Mouse (Mus musculus): ENCODE measurements around the gene Prr5l. TPM values are rescaled to one million over a fixed set of nuclear protein-coding genes. Genes with fewer than 3 reads are reported as not detected.

The Prr5l gene
- polyA plus RNA-seq, 1 experiment from 2014 or later: 40.5 TPM

DNA sequence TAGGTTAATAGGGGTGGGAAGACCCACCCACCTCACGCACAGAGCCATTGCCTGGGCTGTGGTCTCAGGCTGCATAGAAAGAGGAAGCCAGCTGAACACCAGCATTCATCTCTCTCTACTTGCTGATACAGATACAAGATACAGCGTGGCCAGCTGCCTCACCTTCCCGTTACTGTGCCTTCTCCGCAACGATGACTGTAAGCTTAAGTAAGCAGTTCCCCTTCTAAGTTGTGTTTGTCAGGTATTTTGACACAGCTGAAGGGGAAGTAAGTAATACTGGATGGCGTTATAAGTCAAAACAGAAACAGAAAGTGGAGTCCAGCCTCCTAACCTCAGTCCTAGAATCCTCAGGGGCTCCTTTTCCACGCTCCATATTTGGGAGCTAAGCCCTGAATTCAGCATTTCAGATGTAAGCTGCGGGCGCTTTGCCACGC is 150.0 kb downstream of the Prr5l start:
- WGBS: 88% methylated on average over 10 of the region's 10 CpGs
- ATAC-seq (ENCODE audit: borderline replicate concordance, extremely low read depth, low FRiP score, low TSS enrichment): no peak
- no peaks in the 10 kb centered on the region for H3K27me3 ChIP-seq
- no peak overlapping the region for H3K27ac ChIP-seq
- no peak overlapping the region for H3K4me2 ChIP-seq
- peaks cover 8% of the 10 kb centered on the region for H3K4me1 ChIP-seq
- no peak overlapping the region for H3K4me3 ChIP-seq
- no peaks in the 10 kb centered on the region for H3K9me3 ChIP-seq
- no peak overlapping the region for H3K9ac ChIP-seq
- peaks cover 45% of the 10 kb centered on the region for H3K36me3 ChIP-seq

DNA sequence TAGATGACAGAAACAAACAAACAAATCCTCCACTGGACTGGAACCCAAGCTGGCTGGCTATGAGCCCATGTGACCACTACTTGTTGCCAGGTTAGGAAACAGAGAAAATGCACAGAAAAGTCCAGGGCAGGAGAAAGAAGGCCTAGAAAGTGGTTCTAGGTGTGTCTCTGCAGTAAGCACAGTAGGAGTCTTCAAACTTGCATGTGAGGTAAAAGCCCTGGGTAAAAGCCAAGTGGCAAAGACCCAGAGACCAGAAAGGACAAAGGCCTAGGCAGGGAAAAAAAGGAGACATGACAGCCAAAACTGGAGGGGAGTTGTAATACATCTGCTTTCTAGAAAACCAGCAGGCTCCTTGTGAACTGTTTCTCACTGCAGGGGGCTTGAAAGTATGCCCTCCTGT is 151.9 kb downstream of the Prr5l start:
- no peak for ATAC-seq (ENCODE audit: borderline replicate concordance, extremely low read depth, low FRiP score, low TSS enrichment)
- H3K9ac ChIP-seq: no peak overlapping the region
- no peak overlapping the region for H3K27ac ChIP-seq
- H3K36me3 ChIP-seq: peaks cover 49% of the 10 kb centered on the region
- H3K4me3 ChIP-seq: no peak overlapping the region
- H3K4me2 ChIP-seq: no peak overlapping the region
- H3K27me3 ChIP-seq: no peaks in the 10 kb centered on the region
- H3K4me1 ChIP-seq: peaks cover 8% of the 10 kb centered on the region
- H3K9me3 ChIP-seq: no peaks in the 10 kb centered on the region

DNA sequence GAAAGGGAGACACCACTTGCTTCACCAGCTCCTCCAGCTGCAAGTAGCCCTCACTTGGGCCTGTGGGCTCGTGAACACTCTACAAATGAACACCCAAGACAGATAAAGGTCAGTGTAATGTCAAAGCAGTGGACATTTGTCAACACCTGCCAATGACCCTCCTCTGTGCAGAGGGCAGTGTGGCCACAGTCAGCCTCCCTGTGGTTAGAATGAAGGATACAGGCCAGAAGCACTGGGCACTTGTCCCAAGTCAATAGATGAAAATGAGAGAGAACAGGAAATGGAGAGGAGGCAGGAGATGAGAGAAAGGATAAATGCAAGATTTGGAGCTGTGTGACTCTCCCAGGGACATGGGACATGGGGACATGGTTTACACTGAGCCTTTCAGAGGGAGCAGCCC is 153.4 kb downstream of the Prr5l start:
- Histone ChIP-seq H3K4me3 (no peak overlapping the region), H3K36me3 (peaks cover 47% of the 10 kb centered on the region), H3K9me3 (no peaks in the 10 kb centered on the region), H3K4me2 (no peak overlapping the region), H3K27me3 (no peaks in the 10 kb centered on the region), H3K9ac (no peak overlapping the region), H3K4me1 (peaks cover 8% of the 10 kb centered on the region), H3K27ac (no peak overlapping the region)
- ATAC-seq (ENCODE audit: borderline replicate concordance, extremely low read depth, low FRiP score, low TSS enrichment): no peak
- WGBS: 50% methylated on average over 1 of the region's 1 CpGs

DNA sequence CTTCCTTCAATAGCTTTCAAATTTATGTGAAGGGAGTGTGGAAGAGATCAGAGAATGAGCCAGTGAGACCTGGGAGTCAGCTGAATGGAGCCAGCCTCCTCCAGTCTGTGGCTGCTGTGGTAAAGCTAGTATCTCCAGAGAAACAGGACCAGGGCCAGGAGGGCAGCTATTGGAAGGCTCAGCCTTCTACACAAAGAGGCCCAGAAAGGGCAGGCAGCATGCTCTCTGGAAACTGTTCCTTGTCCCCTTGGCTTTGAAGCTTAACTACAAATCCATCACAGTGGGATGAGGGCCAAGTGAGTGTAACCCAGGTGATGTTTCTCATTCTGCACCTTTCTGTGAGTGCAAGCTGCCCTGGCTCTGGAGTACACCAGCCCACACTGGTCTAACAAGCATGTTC is 155.0 kb downstream of the Prr5l start:
- H3K4me1 ChIP-seq: peaks cover 14% of the 10 kb centered on the region
- H3K9me3 ChIP-seq: no peaks in the 10 kb centered on the region
- H3K27ac ChIP-seq: no peak overlapping the region
- no peak overlapping the region for H3K4me2 ChIP-seq
- no peak overlapping the region for H3K4me3 ChIP-seq
- ATAC-seq (ENCODE audit: borderline replicate concordance, extremely low read depth, low FRiP score, low TSS enrichment): no peak
- no peaks in the 10 kb centered on the region for H3K27me3 ChIP-seq
- no peak overlapping the region for H3K9ac ChIP-seq
- H3K36me3 ChIP-seq: peaks cover 39% of the 10 kb centered on the region

DNA sequence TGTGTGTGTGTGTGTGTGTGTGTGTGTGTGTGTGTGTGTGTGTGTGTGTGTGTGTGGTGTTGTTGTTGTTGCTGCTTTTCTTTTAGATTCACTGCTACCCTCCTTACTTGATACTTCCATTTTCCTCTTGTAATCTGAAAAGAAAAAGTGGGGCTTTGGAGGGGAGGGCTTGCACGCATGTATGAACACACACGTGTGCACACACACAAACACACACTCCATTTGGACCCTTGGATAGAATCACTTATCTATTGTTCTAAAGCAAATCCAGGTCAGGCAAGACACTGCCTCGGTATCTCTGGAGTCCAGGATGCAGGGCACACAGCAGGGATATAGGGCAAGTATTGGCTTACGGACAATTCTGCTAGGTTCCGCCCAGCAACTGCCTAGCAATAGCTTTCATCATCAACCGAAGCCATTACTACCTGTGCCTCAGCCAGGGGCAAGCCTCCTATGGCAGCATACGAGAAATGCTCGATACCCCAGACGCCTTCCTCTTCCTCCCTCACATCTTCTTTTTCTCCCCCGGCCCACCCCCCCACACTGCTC is 159.4 kb downstream of the Prr5l start:
- peaks cover 16% of the 10 kb centered on the region for H3K4me1 ChIP-seq
- H3K4me2 ChIP-seq: no peak overlapping the region
- peak overlapping the region; percentile 60; the same call in 1 of the 2 replicates for H3K27ac ChIP-seq
- no peaks in the 10 kb centered on the region for H3K9me3 ChIP-seq
- WGBS: 69% methylated on average over 10 of the region's 10 CpGs
- ATAC-seq (ENCODE audit: borderline replicate concordance, extremely low read depth, low FRiP score, low TSS enrichment): no peak
- peaks cover 17% of the 10 kb centered on the region for H3K36me3 ChIP-seq
- H3K4me3 ChIP-seq: no peak overlapping the region
- no peaks in the 10 kb centered on the region for H3K27me3 ChIP-seq
- no peak overlapping the region for H3K9ac ChIP-seq

DNA sequence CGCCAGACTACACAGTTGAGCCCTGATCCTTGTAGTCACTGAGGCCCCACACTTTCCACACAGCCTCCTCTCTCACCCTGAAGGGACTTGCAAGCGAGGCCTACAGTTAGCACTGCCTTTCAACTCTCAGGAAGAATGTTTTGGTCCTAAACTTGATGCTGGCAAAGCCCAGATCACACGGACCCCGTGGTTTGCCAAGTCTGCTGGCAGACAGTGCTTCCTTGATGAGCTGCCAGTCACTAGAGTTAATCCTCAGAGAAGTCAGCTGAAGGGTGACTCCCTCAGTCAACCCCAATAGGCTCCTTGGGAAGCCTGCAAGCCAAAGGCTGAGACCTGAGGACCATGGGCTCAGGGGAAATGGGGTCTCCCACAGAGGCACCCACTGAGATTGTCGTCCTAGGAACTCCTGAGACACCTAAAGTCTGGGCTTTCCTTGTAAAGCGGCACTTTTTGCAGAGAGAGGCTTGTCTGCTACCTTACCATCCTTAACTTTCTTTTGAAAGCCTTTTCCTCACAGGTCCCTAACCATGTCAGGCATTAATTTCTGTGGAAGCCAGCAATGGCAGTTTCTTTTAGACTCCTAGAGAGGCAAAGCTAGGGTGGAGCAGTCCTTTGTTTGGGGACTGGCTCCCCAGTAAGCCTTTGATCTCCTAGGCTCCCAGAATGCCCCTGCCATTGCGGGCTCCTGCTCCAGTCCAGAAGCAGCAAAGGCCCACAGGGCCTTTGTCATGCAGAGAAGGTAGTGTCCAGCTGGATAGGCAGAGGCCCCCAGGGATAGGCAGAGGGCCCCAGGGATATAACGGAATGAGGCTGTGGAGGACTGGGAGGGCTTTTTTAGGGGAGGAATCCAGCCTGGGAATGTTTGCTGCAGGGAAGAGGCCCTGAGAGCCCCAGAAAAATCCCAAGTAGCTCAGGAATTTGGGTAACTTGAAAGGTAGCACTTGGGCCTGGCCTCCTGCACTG is 160.2 kb downstream of the Prr5l start:
- H3K36me3 ChIP-seq: peaks cover 10% of the 10 kb centered on the region
- no peak overlapping the region for H3K9ac ChIP-seq
- no peak overlapping the region for H3K4me3 ChIP-seq
- no peak overlapping the region for H3K4me2 ChIP-seq
- H3K4me1 ChIP-seq: peaks cover 16% of the 10 kb centered on the region
- ATAC-seq (ENCODE audit: borderline replicate concordance, extremely low read depth, low FRiP score, low TSS enrichment): peak; percentile 25; the same call in 1 of the 2 replicates
- peak overlapping the region; percentile 60 for H3K27ac ChIP-seq
- no peaks in the 10 kb centered on the region for H3K27me3 ChIP-seq
- 48% methylated on average over 8 of the region's 8 CpGs for WGBS
- H3K9me3 ChIP-seq: no peaks in the 10 kb centered on the region

DNA sequence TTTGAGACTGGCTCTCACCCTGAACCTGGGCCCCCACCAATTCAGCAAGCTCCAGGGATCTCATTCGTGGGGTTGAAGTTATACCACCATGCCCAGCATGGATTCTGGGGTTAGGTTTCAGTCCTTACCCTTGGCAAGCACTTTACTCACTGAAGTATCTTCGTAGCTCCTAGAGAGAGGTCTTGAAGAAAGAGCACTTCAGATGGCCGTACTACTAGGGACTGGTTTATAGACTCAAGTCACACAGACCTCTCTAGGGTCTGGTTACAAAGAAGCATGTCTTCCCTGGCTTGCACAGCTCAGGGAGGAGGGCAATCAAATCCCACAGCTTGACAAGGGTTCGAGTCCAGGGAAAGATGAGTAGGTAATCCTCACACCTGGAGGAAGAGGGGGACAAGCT is 161.0 kb downstream of the Prr5l start:
- ATAC-seq (ENCODE audit: borderline replicate concordance, extremely low read depth, low FRiP score, low TSS enrichment): 0 out of 2 replicates have a peak, but pooled peaks have one; percentile 25
- no peak overlapping the region for H3K9ac ChIP-seq
- peaks cover 21% of the 10 kb centered on the region for H3K4me1 ChIP-seq
- H3K27ac ChIP-seq: peak overlapping the region; percentile 60; the same call in 1 of the 2 replicates
- H3K27me3 ChIP-seq: no peaks in the 10 kb centered on the region
- no peaks in the 10 kb centered on the region for H3K9me3 ChIP-seq
- peaks cover 14% of the 10 kb centered on the region for H3K36me3 ChIP-seq
- no peak overlapping the region for H3K4me2 ChIP-seq
- 65% methylated on average over 4 of the region's 4 CpGs for WGBS
- H3K4me3 ChIP-seq: no peak overlapping the region

DNA sequence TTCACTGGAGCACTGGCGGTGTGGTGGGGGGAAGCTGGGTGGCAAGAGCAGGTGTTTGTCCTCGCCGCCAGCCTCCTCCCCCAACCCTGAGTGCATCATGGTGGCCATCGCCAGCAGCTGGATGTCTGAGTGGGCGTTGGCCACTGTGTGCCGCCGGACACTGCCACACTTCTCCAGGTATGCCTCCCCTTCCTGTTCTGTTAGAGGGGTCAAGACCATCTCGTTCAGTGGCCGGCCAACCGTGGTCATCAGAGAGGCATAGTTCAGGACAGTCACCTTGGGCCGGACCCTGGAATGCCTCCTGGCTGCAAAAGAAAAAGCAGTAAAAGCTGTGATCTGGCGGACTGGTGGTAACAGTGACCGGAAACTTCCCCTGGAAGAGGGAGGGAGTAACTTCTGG is 165.7 kb downstream of the Prr5l start:
- no peak overlapping the region for H3K4me2 ChIP-seq
- H3K9me3 ChIP-seq: no peaks in the 10 kb centered on the region
- 0 out of 2 replicates have a peak overlapping the region, but pooled peaks have one; percentile 61 for H3K27ac ChIP-seq
- no peak overlapping the region for H3K9ac ChIP-seq
- H3K4me1 ChIP-seq: peaks cover 12% of the 10 kb centered on the region
- 89% methylated on average over 13 of the region's 13 CpGs for WGBS
- peaks cover 17% of the 10 kb centered on the region for H3K36me3 ChIP-seq
- H3K4me3 ChIP-seq: no peak overlapping the region
- no peaks in the 10 kb centered on the region for H3K27me3 ChIP-seq
- no peak for ATAC-seq (ENCODE audit: borderline replicate concordance, extremely low read depth, low FRiP score, low TSS enrichment)

DNA sequence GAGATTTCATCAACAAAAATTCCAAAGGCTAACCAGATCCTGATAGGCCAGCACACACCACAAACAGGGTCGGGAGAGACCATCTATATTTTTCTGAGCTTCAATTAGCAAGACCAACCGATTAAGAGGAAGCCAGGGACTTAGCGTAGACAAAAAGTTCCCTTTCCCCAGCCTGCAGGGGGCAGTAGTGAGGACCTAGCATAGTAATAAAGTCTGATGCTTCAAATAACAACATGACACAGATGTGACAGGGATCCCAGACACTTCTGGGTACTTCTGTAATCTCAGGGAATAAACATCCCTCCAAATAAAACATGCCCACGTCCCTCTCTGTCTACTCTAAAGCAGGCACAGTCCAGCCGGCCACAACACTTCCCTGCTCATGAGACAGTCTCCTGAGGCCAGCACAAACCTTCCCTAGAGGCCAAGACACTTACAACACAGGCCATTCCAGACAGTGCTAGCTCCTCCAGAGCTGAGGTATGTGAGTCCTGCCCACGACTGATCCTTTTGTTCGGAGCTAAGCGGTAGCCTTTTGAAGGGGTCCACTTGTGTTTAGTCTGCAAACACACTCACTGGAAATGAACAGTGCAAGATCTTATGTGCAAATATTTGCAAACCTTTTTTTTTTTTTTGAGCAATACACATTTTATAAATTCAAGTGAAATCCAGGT is 167.0 kb downstream of the Prr5l start:
- Histone ChIP-seq H3K36me3 (peaks cover 17% of the 10 kb centered on the region), H3K9ac (no peak overlapping the region), H3K4me2 (no peak overlapping the region), H3K4me1 (peaks cover 9% of the 10 kb centered on the region; the same call in 1 of the 2 replicates), H3K27ac (peak overlapping the region; percentile 61), H3K4me3 (no peak overlapping the region), H3K9me3 (no peaks in the 10 kb centered on the region), H3K27me3 (no peaks in the 10 kb centered on the region)
- peak; percentile 84 for ATAC-seq (ENCODE audit: borderline replicate concordance, extremely low read depth, low FRiP score, low TSS enrichment)
- WGBS: 50% methylated on average over 8 of the region's 8 CpGs

DNA sequence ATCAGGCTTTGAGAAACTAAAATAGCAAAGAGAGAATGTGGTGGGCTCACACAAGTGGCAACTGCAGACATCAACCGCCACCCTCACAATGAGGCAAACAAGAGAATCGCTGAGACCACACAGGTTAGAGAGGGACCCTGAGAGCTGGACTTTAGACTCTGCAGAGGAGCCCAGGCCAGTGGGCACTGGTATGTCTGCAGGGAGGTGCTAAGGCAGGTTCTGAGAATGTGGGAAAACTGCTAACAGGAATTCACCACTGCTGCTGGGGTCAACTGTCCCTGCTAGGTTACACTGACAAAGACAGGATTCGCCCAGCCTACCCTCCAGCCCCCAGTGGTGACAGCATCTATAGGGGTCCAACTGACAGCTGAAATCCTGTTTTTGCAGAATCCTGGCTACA is 171.2 kb downstream of the Prr5l start:
- 92% methylated on average over 3 of the region's 3 CpGs for WGBS

DNA sequence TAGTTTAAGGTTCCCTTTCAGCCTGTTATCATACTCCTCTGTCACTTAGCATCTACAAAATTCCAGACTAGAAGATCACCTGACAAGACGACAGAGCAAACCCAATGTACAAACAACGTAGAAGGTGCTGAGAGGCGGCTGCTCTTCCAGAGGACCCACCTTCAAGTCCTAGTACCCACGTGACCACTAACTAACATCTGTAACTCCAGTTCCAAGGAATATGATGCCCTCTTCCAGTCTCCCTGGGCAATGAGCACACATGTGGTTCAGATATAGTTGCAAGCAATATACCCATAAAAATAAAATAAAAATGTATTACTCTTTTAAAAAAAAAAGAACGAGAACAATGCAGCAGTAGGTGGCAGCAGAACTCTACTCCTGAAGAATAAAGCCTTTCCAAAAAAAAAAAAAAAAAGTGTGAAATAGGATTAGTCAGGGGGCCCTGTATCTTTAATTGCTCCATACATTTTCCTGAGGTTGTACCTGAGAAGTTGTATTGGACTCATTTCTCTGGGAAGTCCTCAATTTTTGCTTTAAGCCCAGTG is 176.8 kb downstream of the Prr5l start:
- 38% methylated on average over 5 of the region's 5 CpGs for WGBS
- no peak for ATAC-seq (ENCODE audit: borderline replicate concordance, extremely low read depth, low FRiP score, low TSS enrichment)

More for the DNA sequence above, 171.2 kb downstream of the Prr5l start:
- no peaks in the 10 kb centered on the region for H3K9me3 ChIP-seq
- no peak overlapping the region for H3K27ac ChIP-seq
- H3K9ac ChIP-seq: no peak overlapping the region
- H3K4me2 ChIP-seq: no peak overlapping the region
- H3K4me1 ChIP-seq: peaks cover 5% of the 10 kb centered on the region; the same call in 1 of the 2 replicates
- H3K4me3 ChIP-seq: no peak overlapping the region
- H3K27me3 ChIP-seq: no peaks in the 10 kb centered on the region
- H3K36me3 ChIP-seq: peaks cover 4% of the 10 kb centered on the region
- ATAC-seq (ENCODE audit: borderline replicate concordance, extremely low read depth, low FRiP score, low TSS enrichment): no peak

More for the DNA sequence above, 176.8 kb downstream of the Prr5l start:
- Histone ChIP-seq H3K4me1 (0 out of 2 replicates have a peak, but pooled peaks cover 4% of the 10 kb centered on the region), H3K27me3 (no peaks in the 10 kb centered on the region), H3K9ac (no peak overlapping the region), H3K9me3 (no peaks in the 10 kb centered on the region), H3K4me3 (no peak overlapping the region), H3K27ac (no peak overlapping the region), H3K36me3 (no peaks in the 10 kb centered on the region), H3K4me2 (no peak overlapping the region)
